ENCODE assay signal across 10 mouse cellular contexts in the genomic region with DNA sequence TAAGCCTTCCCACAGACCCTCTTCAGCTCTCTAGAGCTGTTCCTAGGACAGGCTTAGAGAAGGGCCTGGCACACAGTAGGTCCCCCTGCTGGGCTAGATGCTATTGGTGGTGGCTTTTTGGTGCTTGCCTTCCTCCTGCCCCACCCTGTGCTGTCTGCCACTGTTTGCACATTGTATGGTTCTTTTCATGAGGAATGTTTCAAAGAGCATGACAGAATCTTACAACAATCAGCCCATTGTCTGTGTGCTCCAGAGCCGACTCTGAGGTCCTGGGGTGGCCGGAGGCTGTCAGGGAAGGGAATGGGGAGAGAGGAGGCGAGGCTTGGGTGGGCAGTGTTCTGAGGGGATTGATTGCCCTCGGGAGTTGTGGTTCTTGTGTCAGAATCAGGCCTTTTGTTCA. TPM values are rescaled to one million over a fixed set of nuclear protein-coding genes. Genes with fewer than 3 reads are reported as not detected.
A peak's percentile ranks its signal among the peaks of the same experiment; 100 is the strongest.
DNase-seq lines count a peak whose midpoint lies in the region; ATAC-seq and TF ChIP-seq lines count a peak whose summit lies in the region.
"Had no signal": no experiment of that assay in that cellular context is flagged by ENCODE, and none has a peak within 500 bp of the region (broad histone marks: within the 10 kb centered on the region; RNA-seq: fewer than 3 reads in every experiment).

No protein-coding gene starts in this region.

- H3K27me3 ChIP-seq in forebrain, embryonic 11.5 days (ENCODE audit: control insufficient read depth, insufficient read depth, low read length), result no peaks in the 10 kb centered on the region
- H3K27me3 ChIP-seq in forebrain, embryonic 12.5 days, result no peaks in the 10 kb centered on the region
- no peaks in the 10 kb centered on the region for H3K27me3 ChIP-seq in forebrain, embryonic 14.5 days (replicated peaks; ENCODE audit: control insufficient read depth, insufficient read depth, low read length)
- H3K27me3 ChIP-seq in midbrain, postnatal 0 days (ENCODE audit: insufficient read depth, low read length), result no peaks in the 10 kb centered on the region

- 5% methylated on average over 4 of the region's 4 CpGs for WGBS in forebrain, embryonic 11.5 days
- 6% methylated on average over 4 of the region's 4 CpGs for WGBS in forebrain, embryonic 12.5 days
- whole genome bisulfite sequencing in forebrain, embryonic 14.5 days, result 12% methylated on average over 4 of the region's 4 CpGs
- WGBS in midbrain, postnatal 0 days, result 21% methylated on average over 4 of the region's 4 CpGs

- no peak overlapping the region for H3K4me3 ChIP-seq in forebrain, embryonic 11.5 days (ENCODE audit: low read depth, low read length)
- H3K4me3 ChIP-seq in forebrain, embryonic 12.5 days (replicated peaks), result no peak overlapping the region
- no peak overlapping the region for H3K4me3 ChIP-seq in ES-E14 (ENCODE audit: insufficient read depth in 1 of 2, low read depth in 1 of 2, low read length in 2 of 2, poor library complexity in 1 of 2, severe bottlenecking in 1 of 2)
- H3K4me3 ChIP-seq in forebrain, embryonic 14.5 days (ENCODE audit: low read depth, low read length), result no peak overlapping the region
- no peak overlapping the region for H3K4me3 ChIP-seq in midbrain, postnatal 0 days (ENCODE audit: low read depth, low read length)

- no peak overlapping the region for H3K4me2 ChIP-seq in forebrain, embryonic 11.5 days (ENCODE audit: low read depth, low read length, severe bottlenecking)
- H3K4me2 ChIP-seq in forebrain, embryonic 12.5 days, result no peak overlapping the region
- no peak overlapping the region for H3K4me2 ChIP-seq in forebrain, embryonic 14.5 days (ENCODE audit: low read length)
- no peak overlapping the region for H3K4me2 ChIP-seq in midbrain, postnatal 0 days (ENCODE audit: low read depth, low read length, poor library complexity, severe bottlenecking)

- in situ Hi-C loops in ES-E14 (cut with MboI; ENCODE audit: low sequenced_read_pairs in 2 of 2, unreplicated experiment in 2 of 2), result no loop called here

- peak overlapping the region; percentile 14; the same call in 1 of the 2 replicates for H3K27ac ChIP-seq in forebrain, embryonic 11.5 days (ENCODE audit: low read depth, low read length)
- H3K27ac ChIP-seq in forebrain, embryonic 12.5 days, result no peak overlapping the region
- peak overlapping the region; percentile 3; the same call in 1 of the 2 replicates for H3K27ac ChIP-seq in ES-E14 (ENCODE audit: insufficient read depth, low read depth, low read length, poor library complexity, severe bottlenecking)
- H3K27ac ChIP-seq in forebrain, embryonic 14.5 days (ENCODE audit: low read depth, low read length), result 0 out of 2 replicates have a peak overlapping the region, but pooled peaks have one; percentile 18
- no peak overlapping the region for H3K27ac ChIP-seq in midbrain, postnatal 0 days (ENCODE audit: low read depth, low read length)
- H3K27ac ChIP-seq: macrophage had no signal

- TF ChIP-seq CTCF in midbrain, postnatal 0 days (IDR thresholded peaks at IDR 0.05), result no peak

- no peaks in the 10 kb centered on the region for H3K9me3 ChIP-seq in forebrain, embryonic 11.5 days (ENCODE audit: control insufficient read depth, low read length)
- H3K9me3 ChIP-seq in forebrain, embryonic 12.5 days, result no peaks in the 10 kb centered on the region
- H3K9me3 ChIP-seq in ES-E14 (ENCODE audit: control insufficient read depth, insufficient read depth, low read depth, low read length), result no peaks in the 10 kb centered on the region
- H3K9me3 ChIP-seq in forebrain, embryonic 14.5 days (replicated peaks; ENCODE audit: control insufficient read depth, low read length), result no peaks in the 10 kb centered on the region
- no peaks in the 10 kb centered on the region for H3K9me3 ChIP-seq in midbrain, postnatal 0 days (ENCODE audit: low read length)

- H3K36me3 ChIP-seq in forebrain, embryonic 11.5 days (ENCODE audit: control insufficient read depth, insufficient read depth, low read length), result peaks cover 10% of the 10 kb centered on the region; the same call in 1 of the 2 replicates
- peaks cover 75% of the 10 kb centered on the region for H3K36me3 ChIP-seq in forebrain, embryonic 12.5 days (replicated peaks)
- H3K36me3 ChIP-seq in ES-E14 (ENCODE audit: control insufficient read depth, insufficient read depth, low read length, poor library complexity, severe bottlenecking), result peaks cover 45% of the 10 kb centered on the region
- H3K36me3 ChIP-seq in forebrain, embryonic 14.5 days (ENCODE audit: control insufficient read depth, insufficient read depth, low read length), result peaks cover 84% of the 10 kb centered on the region
- peaks cover 52% of the 10 kb centered on the region for H3K36me3 ChIP-seq in midbrain, postnatal 0 days (ENCODE audit: insufficient read depth, low read length)

- no peak for ATAC-seq in forebrain, embryonic 11.5 days (replicated peaks; ENCODE audit: low FRiP score)
- no peak for ATAC-seq in forebrain, embryonic 12.5 days (ENCODE audit: low FRiP score)
- no peak for ATAC-seq in forebrain, embryonic 14.5 days
- peak; percentile 54; the same call in 1 of the 2 replicates for ATAC-seq in midbrain, postnatal 0 days (ENCODE audit: low FRiP score)
- no peak for ATAC-seq in granulocyte monocyte progenitor cell, adult 5-6 weeks (replicated peaks; ENCODE audit: poor library complexity, severe bottlenecking)

- H3K9ac ChIP-seq in forebrain, embryonic 11.5 days (ENCODE audit: low read length), result no peak overlapping the region
- no peak overlapping the region for H3K9ac ChIP-seq in forebrain, embryonic 12.5 days
- H3K9ac ChIP-seq in ES-E14 (ENCODE audit: insufficient read depth, low read depth, low read length, poor library complexity, severe bottlenecking), result no peak overlapping the region
- no peak overlapping the region for H3K9ac ChIP-seq in forebrain, embryonic 14.5 days (ENCODE audit: low read length)
- no peak overlapping the region for H3K9ac ChIP-seq in midbrain, postnatal 0 days (replicated peaks; ENCODE audit: low read length, poor library complexity, severe bottlenecking)

- H3K4me1 ChIP-seq in forebrain, embryonic 11.5 days (replicated peaks; ENCODE audit: control insufficient read depth, insufficient read depth, low read length), result no peaks in the 10 kb centered on the region; the same call in none of the 2 replicates
- peaks cover 15% of the 10 kb centered on the region for H3K4me1 ChIP-seq in forebrain, embryonic 12.5 days
- peaks cover 5 to 15% of the 10 kb centered on the region in 2 experiments for H3K4me1 ChIP-seq in ES-E14 (ENCODE audit: control insufficient read depth in 2 of 2, insufficient read depth in 2 of 2, low read length in 2 of 2, poor library complexity in 1 of 2)
- H3K4me1 ChIP-seq in forebrain, embryonic 14.5 days (ENCODE audit: control insufficient read depth, insufficient read depth, low read length), result no peaks in the 10 kb centered on the region
- H3K4me1 ChIP-seq in midbrain, postnatal 0 days (ENCODE audit: insufficient read depth, low read length), result no peaks in the 10 kb centered on the region

- DNase-seq in forebrain, embryonic 11.5 days (ENCODE audit: low spot score), result no peak
- DNase-seq in ES-E14 (ENCODE audit: low read depth, low spot score), result no peak
- DNase-seq in forebrain, embryonic 14.5 days (ENCODE audit: low spot score), result peak; percentile 8
- peak; percentile 56 for DNase-seq in midbrain, postnatal 0 days (ENCODE audit: low spot score)
- no peak for DNase-seq in adrenal gland, postnatal 25 days
- no peak for DNase-seq in lung, postnatal 14 days
- DNase-seq: kidney, adult 11 months had no signal

RNA-seq across cellular contexts. Expression of a gene that starts 18.1 kb away (rescaled TPM):
- 0.57 and 0.72 TPM in 2 replicates for polyA plus RNA-seq in forebrain, embryonic 11.5 days (2014; fragmentation: Nextera tagmentation; extraction: Ambion mirVana)
- 0.94 and 1.0 TPM in 2 replicates for polyA plus RNA-seq in forebrain, embryonic 12.5 days (2016; fragmentation: Nextera tagmentation; extraction: Ambion mirVana)
- 9.6 and 26.3 TPM in 2 replicates for total RNA-seq in ES-E14 (2012; rRNA removed)
- polyA plus RNA-seq in forebrain, embryonic 14.5 days (2014; fragmentation: Nextera tagmentation; extraction: Ambion mirVana), result 0.48 and 0.62 TPM in 2 replicates
- 2.2 and 3.0 TPM in 2 replicates for total RNA-seq in midbrain, postnatal 0 days (2014; rRNA removed)
- polyA plus RNA-seq in midbrain, postnatal 0 days (2015; fragmentation: Nextera tagmentation; extraction: Ambion mirVana), result 1.0 and 1.2 TPM in 2 replicates
- total RNA-seq in adrenal gland, postnatal 25 days (2021), result 2.0 and 4.1 TPM in 2 replicates
- not detected in 2 replicates for total RNA-seq in granulocyte monocyte progenitor cell, adult 5-6 weeks (2014; fragmentation: Nextera tagmentation)
- not detected in 2 replicates for total RNA-seq in granulocyte monocyte progenitor cell, adult 5-6 weeks (2017)
- polyA plus RNA-seq: macrophage had no signal

RNA-seq across cellular contexts. Expression of a gene that starts 23.2 kb away (rescaled TPM):
- polyA plus RNA-seq in forebrain, embryonic 11.5 days (2014; fragmentation: Nextera tagmentation; extraction: Ambion mirVana), result 28.3 and 35.6 TPM in 2 replicates
- polyA plus RNA-seq in forebrain, embryonic 12.5 days (2016; fragmentation: Nextera tagmentation; extraction: Ambion mirVana), result 32.5 and 33.4 TPM in 2 replicates
- 28.0 and 40.8 TPM in 2 replicates for total RNA-seq in ES-E14 (2012; rRNA removed)
- polyA plus RNA-seq in forebrain, embryonic 14.5 days (2014; fragmentation: Nextera tagmentation; extraction: Ambion mirVana), result 16.5 and 20.4 TPM in 2 replicates
- total RNA-seq in midbrain, postnatal 0 days (2014; rRNA removed), result 18.9 and 20.4 TPM in 2 replicates
- polyA plus RNA-seq in midbrain, postnatal 0 days (2015; fragmentation: Nextera tagmentation; extraction: Ambion mirVana), result 8.0 and 10.5 TPM in 2 replicates
- total RNA-seq in adrenal gland, postnatal 25 days (2021), result 31.4 and 37.1 TPM in 2 replicates
- 22.8 and 27.6 TPM in 2 replicates for total RNA-seq in granulocyte monocyte progenitor cell, adult 5-6 weeks (2014; fragmentation: Nextera tagmentation)
- 18.9 and 19.3 TPM in 2 replicates for total RNA-seq in granulocyte monocyte progenitor cell, adult 5-6 weeks (2017)

RNA-seq across cellular contexts. Expression of a gene that starts 23.4 kb away (rescaled TPM):
- polyA plus RNA-seq in forebrain, embryonic 11.5 days (2014; fragmentation: Nextera tagmentation; extraction: Ambion mirVana), result 55.2 and 56.3 TPM in 2 replicates
- polyA plus RNA-seq in forebrain, embryonic 12.5 days (2016; fragmentation: Nextera tagmentation; extraction: Ambion mirVana), result 56.8 and 61.9 TPM in 2 replicates
- total RNA-seq in ES-E14 (2012; rRNA removed), result 52.1 and 63.5 TPM in 2 replicates
- polyA plus RNA-seq in forebrain, embryonic 14.5 days (2014; fragmentation: Nextera tagmentation; extraction: Ambion mirVana), result 55.8 and 56.5 TPM in 2 replicates
- 44.3 and 46.4 TPM in 2 replicates for total RNA-seq in midbrain, postnatal 0 days (2014; rRNA removed)
- 43.3 and 54.3 TPM in 2 replicates for polyA plus RNA-seq in midbrain, postnatal 0 days (2015; fragmentation: Nextera tagmentation; extraction: Ambion mirVana)
- 32.0 and 41.3 TPM in 2 replicates for total RNA-seq in adrenal gland, postnatal 25 days (2021)
- 20.4 and 44.5 TPM in 2 replicates for total RNA-seq in granulocyte monocyte progenitor cell, adult 5-6 weeks (2014; fragmentation: Nextera tagmentation)
- total RNA-seq in granulocyte monocyte progenitor cell, adult 5-6 weeks (2017), result 145 and 211 TPM in 2 replicates

RNA-seq across cellular contexts. Expression of a gene that starts 44.6 kb away (rescaled TPM):
- polyA plus RNA-seq in forebrain, embryonic 11.5 days (2014; fragmentation: Nextera tagmentation; extraction: Ambion mirVana), result 0.72 and 0.95 TPM in 2 replicates
- 0.49 and 1.1 TPM in 2 replicates for polyA plus RNA-seq in forebrain, embryonic 12.5 days (2016; fragmentation: Nextera tagmentation; extraction: Ambion mirVana)
- 0.45 TPM in 1 of 2 replicates, not detected in the other for total RNA-seq in ES-E14 (2012; rRNA removed)
- polyA plus RNA-seq in forebrain, embryonic 14.5 days (2014; fragmentation: Nextera tagmentation; extraction: Ambion mirVana), result 0.18 and 0.22 TPM in 2 replicates
- not detected in 2 replicates for total RNA-seq in midbrain, postnatal 0 days (2014; rRNA removed)
- 0.26 TPM in 1 of 2 replicates, not detected in the other for polyA plus RNA-seq in midbrain, postnatal 0 days (2015; fragmentation: Nextera tagmentation; extraction: Ambion mirVana)
- not detected in 2 replicates for total RNA-seq in adrenal gland, postnatal 25 days (2021)
- total RNA-seq in granulocyte monocyte progenitor cell, adult 5-6 weeks (2014; fragmentation: Nextera tagmentation), result 0.88 and 2.3 TPM in 2 replicates
- total RNA-seq in granulocyte monocyte progenitor cell, adult 5-6 weeks (2017), result 0.69 TPM in 1 of 2 replicates, not detected in the other
- polyA plus RNA-seq: macrophage had no signal

RNA-seq across cellular contexts. Expression of a gene that starts 56.1 kb away (rescaled TPM):
- 142 and 151 TPM in 2 replicates for polyA plus RNA-seq in forebrain, embryonic 11.5 days (2014; fragmentation: Nextera tagmentation; extraction: Ambion mirVana)
- polyA plus RNA-seq in forebrain, embryonic 12.5 days (2016; fragmentation: Nextera tagmentation; extraction: Ambion mirVana), result 98.3 and 107 TPM in 2 replicates
- total RNA-seq in ES-E14 (2012; rRNA removed), result 144 and 195 TPM in 2 replicates
- 53.9 and 59.5 TPM in 2 replicates for polyA plus RNA-seq in forebrain, embryonic 14.5 days (2014; fragmentation: Nextera tagmentation; extraction: Ambion mirVana)
- total RNA-seq in midbrain, postnatal 0 days (2014; rRNA removed), result 36.3 and 44.0 TPM in 2 replicates
- 47.7 and 49.5 TPM in 2 replicates for polyA plus RNA-seq in midbrain, postnatal 0 days (2015; fragmentation: Nextera tagmentation; extraction: Ambion mirVana)
- 31.8 and 49.7 TPM in 2 replicates for total RNA-seq in adrenal gland, postnatal 25 days (2021)
- total RNA-seq in granulocyte monocyte progenitor cell, adult 5-6 weeks (2014; fragmentation: Nextera tagmentation), result 36.7 and 62.2 TPM in 2 replicates
- 41.3 and 52.3 TPM in 2 replicates for total RNA-seq in granulocyte monocyte progenitor cell, adult 5-6 weeks (2017)

Comparison
In these comparisons a context has a peak if more than half of its experiments do, and no peak if none do; other contexts are left out.
1. DNase-seq: peak in forebrain, embryonic 14.5 days (single experiment) and midbrain, postnatal 0 days (single experiment); none in forebrain, embryonic 11.5 days (single experiment), ES-E14 (single experiment), adrenal gland, postnatal 25 days (single experiment) and lung, postnatal 14 days (single experiment).
2. H3K27ac ChIP-seq: peak in forebrain, embryonic 11.5 days (single experiment), ES-E14 (single experiment) and forebrain, embryonic 14.5 days (single experiment); none in forebrain, embryonic 12.5 days (single experiment) and midbrain, postnatal 0 days (single experiment).